Mouse (Mus musculus): ENCODE measurements around the gene Comtd1.

DNA sequence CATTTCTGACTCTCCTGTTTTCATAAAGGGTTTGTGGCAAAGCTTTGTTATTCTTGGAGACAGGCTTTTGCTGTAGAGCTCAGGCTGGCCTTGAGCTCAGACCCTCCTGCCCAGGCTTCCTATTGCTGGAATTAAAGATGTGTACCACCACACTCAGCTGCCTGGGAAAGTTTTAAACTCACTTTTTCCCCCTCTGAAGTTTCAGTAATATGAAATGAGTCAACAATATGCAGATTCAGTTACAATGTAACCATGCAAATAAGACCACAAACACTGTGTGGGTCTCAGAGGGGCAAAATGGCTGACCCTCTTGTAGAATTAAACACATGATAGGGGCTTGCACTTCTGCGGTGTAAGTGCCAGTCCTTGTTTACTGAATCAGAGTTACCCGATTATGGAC lies 42.6 kb downstream of the Comtd1 start:
- TF ChIP-seq POLR2A (IDR thresholded peaks at IDR 0.05; ENCODE audit: extremely low read depth, insufficient read depth, low read length) (no peak), CTCF (IDR thresholded peaks at IDR 0.05; ENCODE audit: extremely low read depth, insufficient read depth, low read length) (no peak)
